Mouse (Mus musculus) olfactory bulb, adult 2 months (tissue): ENCODE data around the gene Adk. TPM values are rescaled to one million over a fixed set of nuclear protein-coding genes. Genes with fewer than 3 reads are reported as not detected.
A peak's percentile ranks its signal among the peaks of the same experiment; 100 is the strongest.

Source experiments
- H3K27ac ChIP-seq: fragments of 200-500 bp; 2 replicates; pipeline ENCODE4 v1.5.1; 2012; ENCODE audit warnings: low read depth, low read length; ENCODE audit not compliant: insufficient read depth
- H3K4me1 ChIP-seq: fragments of 200-500 bp; 2 replicates; pipeline ENCODE4 v1.6.1; 2012; ENCODE audit warnings: low read length; ENCODE audit not compliant: control insufficient read depth, insufficient read depth
- H3K4me3 ChIP-seq: fragments of 200-500 bp; 2 replicates; pipeline ENCODE4 v1.5.1; 2012; ENCODE audit warnings: mild to moderate bottlenecking, low read depth, low read length, moderate library complexity; ENCODE audit not compliant: insufficient read depth
- CTCF ChIP-seq: fragments of 200-500 bp; IDR thresholded peaks from 2 replicates; pipeline ENCODE4 v1.5.1; 2012; ENCODE audit warnings: low read depth, mild to moderate bottlenecking, low read length, moderate library complexity; ENCODE audit not compliant: insufficient read depth
- POLR2A ChIP-seq: fragments of 200-500 bp; IDR thresholded peaks from 2 replicates; pipeline ENCODE4 v1.6.1; 2012; ENCODE audit warnings: mild to moderate bottlenecking, low read depth, low read length, moderate library complexity; ENCODE audit not compliant: insufficient read depth
- WGBS: fragments of 180-500 bp; shearing (Covaris S2); methylation state at CpG from one replicate; pipeline ENCODE4 v1.1.7; 2018; 5-methylcytosine and 5-hydroxymethylcytosine counted together
- polyA plus RNA-seq: library from polyadenylated mRNA; stranded (reverse); fragments of >200 nt; gene quantifications from 2 replicates; pipeline ENCODE4 v1.2.4, GENCODE M21; 2012; ENCODE audit warnings: low replicate concordance; ENCODE audit not compliant: missing spikeins, insufficient read depth, insufficient read length

Adk gene
- polyA plus RNA-seq, 1 experiment, result not detected

GRCm38 (mm10) chr14:21223971-21224635, 171.7 kb downstream of the Adk start:
- no peaks in the 10 kb centered on the region for H3K4me1 ChIP-seq
- WGBS, result 93% methylated on average over 3 of the region's 3 CpGs
- no peak overlapping the region for H3K4me3 ChIP-seq
- H3K27ac ChIP-seq, result no peak overlapping the region
- TF ChIP-seq POLR2A, result no peak
- no peak for TF ChIP-seq CTCF

GRCm38 (mm10) chr14:21237051-21237450, 184.7 kb downstream of the Adk start:
- H3K27ac ChIP-seq, result no peak overlapping the region
- 80% methylated on average over 2 of the region's 2 CpGs for WGBS
- no peaks in the 10 kb centered on the region for H3K4me1 ChIP-seq
- H3K4me3 ChIP-seq, result no peak overlapping the region
- TF ChIP-seq CTCF, result no peak
- TF ChIP-seq POLR2A, result no peak

- no peak overlapping the region for H3K4me3 ChIP-seq
- no peak for TF ChIP-seq POLR2A
- no peak for TF ChIP-seq CTCF
- no peak overlapping the region for H3K27ac ChIP-seq
- no peaks in the 10 kb centered on the region for H3K4me1 ChIP-seq
- 58% methylated on average over 5 of the region's 5 CpGs for WGBS
Measured at GRCm38 (mm10) chr14:21241105-21241504, 188.7 kb downstream of the Adk start.

GRCm38 (mm10) chr14:21251386-21251785, 199.0 kb downstream of the Adk start:
- Histone ChIP-seq H3K4me3 (no peak overlapping the region), H3K4me1 (0 out of 2 replicates have a peak, but pooled peaks cover 2% of the 10 kb centered on the region), H3K27ac (peak overlapping the region; percentile 57; the same call in 1 of the 2 replicates)
- WGBS, result 40% methylated on average over 5 of the region's 5 CpGs
- TF ChIP-seq CTCF, result no peak
- no peak for TF ChIP-seq POLR2A

- H3K27ac ChIP-seq, result peak overlapping the region; percentile 57; the same call in 1 of the 2 replicates
- 8% methylated on average over 7 of the region's 7 CpGs for WGBS
- no peak overlapping the region for H3K4me3 ChIP-seq
- no peak for TF ChIP-seq CTCF
- no peak for TF ChIP-seq POLR2A
- 0 out of 2 replicates have a peak, but pooled peaks cover 2% of the 10 kb centered on the region for H3K4me1 ChIP-seq
Measured at GRCm38 (mm10) chr14:21252326-21252886, 200.0 kb downstream of the Adk start.

- Histone ChIP-seq H3K4me3 (no peak overlapping the region), H3K27ac (peak overlapping the region; percentile 88), H3K4me1 (0 out of 2 replicates have a peak, but pooled peaks cover 2% of the 10 kb centered on the region)
- TF ChIP-seq CTCF, result no peak
- TF ChIP-seq POLR2A, result no peak
- 12% methylated on average over 5 of the region's 5 CpGs for WGBS
Measured at GRCm38 (mm10) chr14:21253321-21253992, 201.1 kb downstream of the Adk start.

GRCm38 (mm10) chr14:21253993-21254339, 201.6 kb downstream of the Adk start:
- TF ChIP-seq POLR2A (no peak), CTCF (no peak)
- Histone ChIP-seq H3K4me3 (no peak overlapping the region), H3K27ac (peak overlapping the region; percentile 82), H3K4me1 (0 out of 2 replicates have a peak, but pooled peaks cover 2% of the 10 kb centered on the region)
- WGBS, result 20% methylated on average over 2 of the region's 2 CpGs

GRCm38 (mm10) chr14:21268229-21268628, 215.9 kb downstream of the Adk start:
- 88% methylated on average over 8 of the region's 8 CpGs for WGBS
- TF ChIP-seq CTCF (no peak), POLR2A (no peak)
- no peak overlapping the region for H3K4me3 ChIP-seq
- no peaks in the 10 kb centered on the region for H3K4me1 ChIP-seq
- no peak overlapping the region for H3K27ac ChIP-seq

- Histone ChIP-seq H3K4me3 (no peak overlapping the region), H3K4me1 (no peaks in the 10 kb centered on the region), H3K27ac (no peak overlapping the region; the same call in 1 of the 2 replicates)
- 69% methylated on average over 4 of the region's 4 CpGs for WGBS
- no peak for TF ChIP-seq CTCF
- no peak for TF ChIP-seq POLR2A
Measured at GRCm38 (mm10) chr14:21271472-21271871, 219.1 kb downstream of the Adk start.
